ENCODE assay signal across 19 mouse cellular contexts in the genomic region with DNA sequence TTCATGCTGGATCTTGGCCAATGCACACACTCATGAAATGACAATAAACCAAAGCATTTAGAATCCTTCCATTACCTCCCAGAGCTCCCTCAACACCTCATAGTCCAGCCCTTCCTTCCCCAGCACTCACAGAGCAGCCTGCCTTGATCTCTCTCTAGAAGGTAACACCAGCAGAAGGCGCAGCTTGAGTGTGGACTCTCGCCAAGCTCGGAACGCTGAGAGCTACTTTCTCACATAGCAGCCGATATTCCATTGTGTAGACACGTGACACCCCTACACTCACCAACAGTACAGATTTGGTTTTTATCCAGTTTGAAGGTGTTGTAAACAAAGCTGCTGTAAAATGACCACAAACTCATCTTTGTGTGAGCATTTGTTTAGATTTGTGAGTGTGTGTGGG.
DNase-seq lines count a peak whose midpoint lies in the region; ATAC-seq and TF ChIP-seq lines count a peak whose summit lies in the region.
"Had no signal": no experiment of that assay in that cellular context is flagged by ENCODE, and none has a peak within 500 bp of the region (broad histone marks: within the 10 kb centered on the region; RNA-seq: fewer than 3 reads in every experiment).

No protein-coding gene starts in this region.

- no peaks in the 10 kb centered on the region for H3K27me3 ChIP-seq in forebrain, embryonic 15.5 days
- H3K27me3 ChIP-seq in forebrain, embryonic 10.5 days (ENCODE audit: poor library complexity, severe bottlenecking) = no peaks in the 10 kb centered on the region
- H3K27me3 ChIP-seq in lung, postnatal 0 days (replicated peaks; ENCODE audit: insufficient read depth, low read length) = no peaks in the 10 kb centered on the region
- H3K27me3 ChIP-seq in forebrain, postnatal 0 days (ENCODE audit: insufficient read depth, low read length) = no peaks in the 10 kb centered on the region
- H3K27me3 ChIP-seq: embryonic facial prominence, embryonic 13.5 days; heart, embryonic 15.5 days; limb, embryonic 12.5 days; midbrain, embryonic 15.5 days had no signal

- peak; percentile 80 to 81 for DNase-seq in cerebellum, postnatal 10 days
- DNase-seq in cerebellum, adult 9-11 months = no peak
- no peak for DNase-seq in forebrain, embryonic 10.5 days (ENCODE audit: extremely low spot score, low spot score)
- DNase-seq in lung, postnatal 0 days (ENCODE audit: low spot score) = peak; percentile 20
- no peak for DNase-seq in lung, adult 2 months
- DNase-seq in forebrain, postnatal 0 days = peak; percentile 70
- no peak for DNase-seq in gastrocnemius, postnatal 14 days
- DNase-seq: adrenal gland, adult 2 months; gastrocnemius, postnatal 36 days; heart, postnatal 4 days; kidney, adult 8-10 months; kidney, postnatal 25 days had no signal

- TF ChIP-seq EP300 in lung, postnatal 0 days (IDR thresholded peaks at IDR 0.05) = no peak

- no peak overlapping the region for H3K4me3 ChIP-seq in forebrain, embryonic 15.5 days
- no peak overlapping the region for H3K4me3 ChIP-seq in forebrain, embryonic 10.5 days
- H3K4me3 ChIP-seq in lung, postnatal 0 days (ENCODE audit: low read depth, low read length) = no peak overlapping the region
- no peak overlapping the region for H3K4me3 ChIP-seq in lung, adult 2 months (replicated peaks; ENCODE audit: extremely low read depth, low read depth, low read length)
- no peak overlapping the region for H3K4me3 ChIP-seq in forebrain, postnatal 0 days (ENCODE audit: low read depth, low read length)
- H3K4me3 ChIP-seq: embryonic facial prominence, embryonic 13.5 days; heart, embryonic 15.5 days; left cerebral cortex, adult 2 months; limb, embryonic 12.5 days; midbrain, embryonic 15.5 days had no signal

- no peak overlapping the region for H3K9ac ChIP-seq in forebrain, embryonic 15.5 days (replicated peaks)
- H3K9ac ChIP-seq in lung, postnatal 0 days (replicated peaks; ENCODE audit: low read depth) = no peak overlapping the region
- no peak overlapping the region for H3K9ac ChIP-seq in forebrain, postnatal 0 days
- H3K9ac ChIP-seq: embryonic facial prominence, embryonic 13.5 days; heart, embryonic 15.5 days; limb, embryonic 12.5 days; liver, embryonic 14.5 days; midbrain, embryonic 15.5 days had no signal

- peak; percentile 33 for TF ChIP-seq CTCF in lung, postnatal 0 days (IDR thresholded peaks at IDR 0.05)
- TF ChIP-seq CTCF in lung, adult 2 months (IDR thresholded peaks at IDR 0.05; ENCODE audit: insufficient read depth, low read length) = no peak
- TF ChIP-seq CTCF in forebrain, postnatal 0 days (IDR thresholded peaks at IDR 0.05; ENCODE audit: low read depth) = peak; percentile 15; the same call in 1 of the 2 replicates

- no peak overlapping the region for H3K4me2 ChIP-seq in forebrain, embryonic 15.5 days (replicated peaks)
- H3K4me2 ChIP-seq in lung, postnatal 0 days (replicated peaks; ENCODE audit: low read depth, low read length) = no peak overlapping the region
- no peak overlapping the region for H3K4me2 ChIP-seq in forebrain, postnatal 0 days (ENCODE audit: low read depth)
- H3K4me2 ChIP-seq: embryonic facial prominence, embryonic 13.5 days; heart, embryonic 15.5 days; limb, embryonic 12.5 days; midbrain, embryonic 15.5 days had no signal

- peak overlapping the region; percentile 9 for H3K27ac ChIP-seq in forebrain, embryonic 15.5 days (replicated peaks)
- H3K27ac ChIP-seq in forebrain, embryonic 10.5 days = no peak overlapping the region
- no peak overlapping the region for H3K27ac ChIP-seq in lung, postnatal 0 days (ENCODE audit: low read length)
- no peak overlapping the region for H3K27ac ChIP-seq in forebrain, postnatal 0 days (ENCODE audit: low read depth, low read length)
- H3K27ac ChIP-seq: embryonic facial prominence, embryonic 13.5 days; heart, embryonic 15.5 days; left cerebral cortex, adult 2 months; limb, embryonic 12.5 days; liver, embryonic 14.5 days; midbrain, embryonic 15.5 days had no signal

- no peak for TF ChIP-seq POLR2A in lung, adult 2 months (IDR thresholded peaks at IDR 0.05; ENCODE audit: borderline replicate concordance, extremely low read depth, low read depth, low read length)

- intact Hi-C loops in gastrocnemius, postnatal 14 days (cut with DNase I; ENCODE audit: low total_unique reads) = no loop called here

- WGBS in forebrain, embryonic 15.5 days = 36% methylated on average over 6 of the region's 6 CpGs
- 84% methylated on average over 6 of the region's 6 CpGs for WGBS in forebrain, embryonic 10.5 days
- 27% methylated on average over 6 of the region's 6 CpGs for WGBS in lung, postnatal 0 days
- 43% methylated on average over 6 of the region's 6 CpGs for WGBS in lung, adult 2 months
- WGBS in forebrain, postnatal 0 days = 36% methylated on average over 6 of the region's 6 CpGs

- H3K4me1 ChIP-seq in forebrain, embryonic 15.5 days = peaks cover 13% of the 10 kb centered on the region
- peaks cover 8% of the 10 kb centered on the region; the same call in 1 of the 2 replicates for H3K4me1 ChIP-seq in forebrain, embryonic 10.5 days
- no peaks in the 10 kb centered on the region for H3K4me1 ChIP-seq in lung, postnatal 0 days (ENCODE audit: insufficient read depth, low read depth, low read length)
- no peaks in the 10 kb centered on the region for H3K4me1 ChIP-seq in lung, adult 2 months (ENCODE audit: control insufficient read depth, insufficient read depth, low read length)
- peaks cover 9% of the 10 kb centered on the region; the same call in 1 of the 2 replicates for H3K4me1 ChIP-seq in forebrain, postnatal 0 days (ENCODE audit: insufficient read depth)
- H3K4me1 ChIP-seq: embryonic facial prominence, embryonic 13.5 days; heart, embryonic 15.5 days; limb, embryonic 12.5 days; midbrain, embryonic 15.5 days had no signal

- no peaks in the 10 kb centered on the region for H3K36me3 ChIP-seq in forebrain, embryonic 15.5 days
- H3K36me3 ChIP-seq in forebrain, embryonic 10.5 days (replicated peaks) = no peaks in the 10 kb centered on the region
- no peaks in the 10 kb centered on the region for H3K36me3 ChIP-seq in lung, postnatal 0 days (ENCODE audit: insufficient read depth, low read length)
- H3K36me3 ChIP-seq in forebrain, postnatal 0 days (ENCODE audit: insufficient read depth) = no peaks in the 10 kb centered on the region
- H3K36me3 ChIP-seq: embryonic facial prominence, embryonic 13.5 days; heart, embryonic 15.5 days; limb, embryonic 12.5 days; midbrain, embryonic 15.5 days had no signal

- no peaks in the 10 kb centered on the region for H3K9me3 ChIP-seq in forebrain, embryonic 15.5 days
- H3K9me3 ChIP-seq in forebrain, embryonic 10.5 days = no peaks in the 10 kb centered on the region
- H3K9me3 ChIP-seq in lung, postnatal 0 days (ENCODE audit: low read length) = no peaks in the 10 kb centered on the region
- H3K9me3 ChIP-seq in forebrain, postnatal 0 days (ENCODE audit: low read length) = no peaks in the 10 kb centered on the region
- H3K9me3 ChIP-seq: embryonic facial prominence, embryonic 13.5 days; heart, embryonic 15.5 days; limb, embryonic 12.5 days; midbrain, embryonic 15.5 days had no signal

- peak; percentile 85 for ATAC-seq in forebrain, embryonic 15.5 days (replicated peaks)
- ATAC-seq in lung, postnatal 0 days = no peak; the same call in 1 of the 2 replicates
- peak; percentile 61 for ATAC-seq in forebrain, postnatal 0 days
- ATAC-seq: midbrain, embryonic 15.5 days had no signal

Comparison
In these comparisons a context has a peak if more than half of its experiments do, and no peak if none do; other contexts are left out.
1. DNase-seq: peak in cerebellum, postnatal 10 days (2 of 2), lung, postnatal 0 days (single experiment) and forebrain, postnatal 0 days (single experiment); none in cerebellum, adult 9-11 months (single experiment), forebrain, embryonic 10.5 days (single experiment), lung, adult 2 months (single experiment) and gastrocnemius, postnatal 14 days (single experiment).